In the genomic region with DNA sequence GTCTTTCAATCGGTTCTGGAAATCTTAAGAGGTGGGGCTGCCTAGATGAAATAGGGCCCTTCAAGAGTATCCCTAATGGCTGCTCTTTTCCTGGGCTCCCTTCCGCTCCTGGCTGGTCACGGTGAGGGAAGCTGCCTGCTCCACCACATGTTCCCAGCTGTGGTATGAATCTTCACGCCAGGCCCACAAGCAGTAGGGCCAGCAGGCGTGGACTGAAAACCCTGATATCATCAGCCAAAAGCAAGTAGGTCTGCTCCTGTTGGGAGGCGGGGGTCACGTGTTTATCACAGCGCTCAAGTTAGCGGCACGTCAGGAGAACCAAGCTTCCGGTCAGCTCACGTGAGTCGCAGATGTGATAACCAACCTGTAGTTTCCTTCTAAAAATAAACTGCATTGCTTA, we compare ENCODE assay signal across 13 mouse cellular contexts. TPM values are rescaled to one million over a fixed set of nuclear protein-coding genes. Genes with fewer than 3 reads are reported as not detected.
DNase-seq lines count a peak whose midpoint lies in the region.
"Had no signal": no experiment of that assay in that cellular context is flagged by ENCODE, and none has a peak within 500 bp of the region (broad histone marks: within the 10 kb centered on the region; RNA-seq: fewer than 3 reads in every experiment).

No protein-coding gene starts in this region.

- intact Hi-C loops in heart, postnatal 25 days (cut with DNase I) = no loop called here
- intact Hi-C loops in heart, postnatal 10 days (cut with DNase I) = no loop called here
- intact Hi-C loops in heart, postnatal 36 days (cut with DNase I) = no loop called here

- peak; percentile 97 for DNase-seq in heart, adult 11 months
- DNase-seq in heart, postnatal 25 days (ENCODE audit: low spot score) = no peak
- peak; percentile 37 to 56 for DNase-seq in heart, postnatal 10 days
- no peak for DNase-seq in heart, postnatal 36 days
- peak; percentile 61 for DNase-seq in ZHBTc4 (ENCODE audit: low read depth, low spot score)
- DNase-seq in layer of hippocampus, adult 18-20 months (ENCODE audit: low spot score in 2 of 2) = no peak
- DNase-seq in spleen, postnatal 14 days (ENCODE audit: low spot score in 2 of 2) = no peak
- DNase-seq: adrenal gland, postnatal 10 days; cerebellum, adult 11 months; cerebellum, adult 9-11 months; cerebellum, postnatal 36 days; gastrocnemius, postnatal 36 days; kidney, adult 8-10 months had no signal

RNA-seq across cellular contexts. Expression of gene Tbc1d8, which starts 12.0 kb away (rescaled TPM):
- 1 to 10 TPM; 5.6 to 6.3 TPM for total RNA-seq in heart, postnatal 25 days (2021)
- total RNA-seq in heart, postnatal 10 days (2021) = 1 to 10 TPM; 6.6 to 7.4 TPM
- total RNA-seq in heart, postnatal 36 days (2021) = 1 to 10 TPM; 5.5 to 6.5 TPM
- 10 to 100 TPM in 1 of 2 experiments, 1 to 10 TPM in 1; 8.8 to 12.4 TPM for total RNA-seq in layer of hippocampus, adult 18-20 months (2021)

Comparison
In these comparisons a context has a peak if more than half of its experiments do, and no peak if none do; other contexts are left out.
1. DNase-seq: peak in heart, adult 11 months (single experiment), heart, postnatal 10 days (2 of 2) and ZHBTc4 (single experiment); none in heart, postnatal 25 days (single experiment), heart, postnatal 36 days (0 of 2), layer of hippocampus, adult 18-20 months (0 of 2) and spleen, postnatal 14 days (0 of 2).